Mouse (Mus musculus): ENCODE results near the gene Disp1.

DNA sequence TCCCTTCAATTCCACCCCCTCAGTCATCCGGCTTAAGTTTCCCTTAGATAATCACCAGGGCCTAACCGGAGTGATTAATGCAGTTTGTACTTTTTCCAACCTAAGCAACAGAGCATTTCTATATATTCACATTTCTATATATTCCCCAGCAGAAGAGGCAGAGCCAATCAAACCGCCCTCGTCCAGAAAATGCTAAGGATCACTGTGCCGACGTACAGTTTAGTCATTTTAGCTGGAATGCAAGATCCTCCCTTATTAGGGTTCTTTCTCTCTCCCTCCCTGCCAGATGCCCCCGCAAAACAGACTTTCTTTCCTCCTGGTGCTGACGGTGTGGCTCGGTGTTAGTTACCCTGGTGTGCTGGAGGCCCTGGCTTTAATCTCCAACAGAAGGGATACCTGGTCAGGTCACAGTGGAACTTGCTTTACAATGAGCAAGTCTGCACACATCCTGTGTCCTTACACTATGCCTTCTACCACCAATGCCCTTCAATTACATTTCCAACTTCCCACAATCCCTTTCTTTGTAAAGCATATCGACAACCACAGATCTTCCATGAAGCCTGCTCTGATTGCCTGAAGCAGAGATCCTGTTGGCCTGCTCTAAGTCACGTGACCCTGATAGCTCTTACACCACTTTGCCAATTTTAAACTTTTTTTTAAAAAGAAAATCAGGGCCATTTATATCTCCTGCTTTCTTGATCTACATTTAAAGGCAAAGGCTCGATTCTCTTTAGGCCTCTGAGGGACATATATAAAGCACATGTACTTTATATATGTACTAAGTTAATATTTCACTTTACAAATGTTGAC, 69.6 kb downstream of the Disp1 start:
- TF ChIP-seq CTCF (IDR thresholded peaks at IDR 0.05; ENCODE audit: borderline replicate concordance, insufficient read depth, low read depth, low read length) (no peak), POLR2A (IDR thresholded peaks at IDR 0.05; ENCODE audit: borderline replicate concordance, insufficient read depth, low read length) (no peak)
